9 mouse cellular contexts compared by ENCODE assay signal in genomic region chr11:86542851-86543250, GRCm38 (mm10). TPM values are rescaled to one million over a fixed set of nuclear protein-coding genes. Genes with fewer than 3 reads are reported as not detected.
DNase-seq lines count a peak whose midpoint lies in the region; ATAC-seq and TF ChIP-seq lines count a peak whose summit lies in the region.
"Had no signal": no experiment of that assay in that cellular context is flagged by ENCODE, and none has a peak within 500 bp of the region (broad histone marks: within the 10 kb centered on the region; RNA-seq: fewer than 3 reads in every experiment).

No protein-coding gene starts in this region.

- H3K9me3 ChIP-seq in intestine, embryonic 14.5 days (ENCODE audit: control insufficient read depth, low read length): no peaks in the 10 kb centered on the region
- no peaks in the 10 kb centered on the region for H3K9me3 ChIP-seq in intestine, embryonic 16.5 days (ENCODE audit: control insufficient read depth, low read length)
- no peaks in the 10 kb centered on the region for H3K9me3 ChIP-seq in embryonic facial prominence, embryonic 12.5 days
- no peaks in the 10 kb centered on the region for H3K9me3 ChIP-seq in liver, postnatal 0 days (ENCODE audit: low read length)

- no peak for TF ChIP-seq POLR2A in cerebellum, adult 2 months (IDR thresholded peaks at IDR 0.05; ENCODE audit: borderline replicate concordance, insufficient read depth, low read length)

- TF ChIP-seq CTCF in cerebellum, adult 2 months (IDR thresholded peaks at IDR 0.05; ENCODE audit: borderline replicate concordance, insufficient read depth, low read depth, low read length): no peak
- no peak for TF ChIP-seq CTCF in liver, postnatal 0 days (IDR thresholded peaks at IDR 0.05; ENCODE audit: low read depth)

- H3K4me1 ChIP-seq in cerebellum, adult 2 months (ENCODE audit: control insufficient read depth, insufficient read depth, low read length): no peaks in the 10 kb centered on the region
- H3K4me1 ChIP-seq in intestine, embryonic 14.5 days (replicated peaks; ENCODE audit: control insufficient read depth, insufficient read depth, low read length): peaks cover 18% of the 10 kb centered on the region
- H3K4me1 ChIP-seq in intestine, embryonic 16.5 days (ENCODE audit: control insufficient read depth, insufficient read depth, low read length): peaks cover 13% of the 10 kb centered on the region
- H3K4me1 ChIP-seq in embryonic facial prominence, embryonic 12.5 days: peaks cover 20% of the 10 kb centered on the region
- H3K4me1 ChIP-seq in liver, postnatal 0 days (ENCODE audit: insufficient read depth): peaks cover 19% of the 10 kb centered on the region

- H3K4me2 ChIP-seq in intestine, embryonic 14.5 days (ENCODE audit: low read length): peak overlapping the region; percentile 65
- no peak overlapping the region for H3K4me2 ChIP-seq in intestine, embryonic 16.5 days (ENCODE audit: low read depth, low read length)
- H3K4me2 ChIP-seq in embryonic facial prominence, embryonic 12.5 days (replicated peaks): peak overlapping the region; percentile 83
- H3K4me2 ChIP-seq in liver, postnatal 0 days (ENCODE audit: low read depth, low read length): peak overlapping the region; percentile 80

- intact Hi-C loops in left cerebral cortex, postnatal 10 days (cut with DNase I): no loop called here

- no peak for ATAC-seq in intestine, embryonic 14.5 days (replicated peaks; ENCODE audit: low FRiP score, low TSS enrichment, low read depth)
- no peak for ATAC-seq in intestine, embryonic 16.5 days
- ATAC-seq in embryonic facial prominence, embryonic 12.5 days (ENCODE audit: insufficient number of reproducible peaks, insufficient read depth, low FRiP score, low TSS enrichment): no peak
- ATAC-seq in liver, postnatal 0 days: no peak

- H3K27me3 ChIP-seq in cerebellum, adult 2 months (ENCODE audit: control insufficient read depth, insufficient read depth, low read length): no peaks in the 10 kb centered on the region
- no peaks in the 10 kb centered on the region for H3K27me3 ChIP-seq in intestine, embryonic 14.5 days (replicated peaks; ENCODE audit: control insufficient read depth, insufficient read depth, low read length)
- H3K27me3 ChIP-seq in intestine, embryonic 16.5 days (replicated peaks; ENCODE audit: control insufficient read depth, insufficient read depth, low read length): no peaks in the 10 kb centered on the region
- H3K27me3 ChIP-seq in embryonic facial prominence, embryonic 12.5 days: no peaks in the 10 kb centered on the region
- no peaks in the 10 kb centered on the region for H3K27me3 ChIP-seq in liver, postnatal 0 days (ENCODE audit: insufficient read depth, low read length)

- TF ChIP-seq EP300 in liver, postnatal 0 days (IDR thresholded peaks at IDR 0.05; ENCODE audit: low read depth): no peak

- no peak overlapping the region for H3K27ac ChIP-seq in cerebellum, adult 2 months (ENCODE audit: insufficient read depth, low read length)
- no peak overlapping the region for H3K27ac ChIP-seq in intestine, embryonic 14.5 days (ENCODE audit: low read depth)
- no peak overlapping the region for H3K27ac ChIP-seq in intestine, embryonic 16.5 days (ENCODE audit: low read length)
- no peak overlapping the region for H3K27ac ChIP-seq in embryonic facial prominence, embryonic 12.5 days
- H3K27ac ChIP-seq in liver, postnatal 0 days (ENCODE audit: low read depth): no peak overlapping the region

- no peak overlapping the region for H3K4me3 ChIP-seq in cerebellum, adult 2 months (replicated peaks; ENCODE audit: insufficient read depth, low read depth, low read length)
- no peak overlapping the region for H3K4me3 ChIP-seq in intestine, embryonic 14.5 days (ENCODE audit: low read depth, low read length)
- no peak overlapping the region for H3K4me3 ChIP-seq in intestine, embryonic 16.5 days (ENCODE audit: low read length)
- no peak overlapping the region for H3K4me3 ChIP-seq in embryonic facial prominence, embryonic 12.5 days
- no peak overlapping the region for H3K4me3 ChIP-seq in liver, postnatal 0 days (ENCODE audit: low read depth, low read length)

- WGBS in cerebellum, adult 2 months: 87% methylated on average over 1 of the region's 1 CpGs
- WGBS in intestine, embryonic 14.5 days: 92% methylated on average over 1 of the region's 1 CpGs
- 87% methylated on average over 1 of the region's 1 CpGs for WGBS in intestine, embryonic 16.5 days
- WGBS in embryonic facial prominence, embryonic 12.5 days: 40% methylated on average over 1 of the region's 1 CpGs
- 92% methylated on average over 1 of the region's 1 CpGs for WGBS in liver, postnatal 0 days (ENCODE audit: insufficient replicate concordance)

- H3K9ac ChIP-seq in intestine, embryonic 14.5 days (ENCODE audit: low read length): 0 out of 2 replicates have a peak overlapping the region, but pooled peaks have one; percentile 6
- no peak overlapping the region for H3K9ac ChIP-seq in intestine, embryonic 16.5 days (ENCODE audit: low read depth, low read length)
- no peak overlapping the region for H3K9ac ChIP-seq in embryonic facial prominence, embryonic 12.5 days
- no peak overlapping the region for H3K9ac ChIP-seq in liver, postnatal 0 days (replicated peaks)

- no peaks in the 10 kb centered on the region for H3K36me3 ChIP-seq in intestine, embryonic 14.5 days (ENCODE audit: control insufficient read depth, insufficient read depth, low read length)
- H3K36me3 ChIP-seq in intestine, embryonic 16.5 days (ENCODE audit: control insufficient read depth, insufficient read depth, low read length): no peaks in the 10 kb centered on the region
- H3K36me3 ChIP-seq in embryonic facial prominence, embryonic 12.5 days: 0 out of 2 replicates have a peak, but pooled peaks cover 2% of the 10 kb centered on the region
- H3K36me3 ChIP-seq in liver, postnatal 0 days (replicated peaks; ENCODE audit: insufficient read depth, low read length): no peaks in the 10 kb centered on the region

- DNase-seq in cerebellum, adult 9-10 months: peak; percentile 13
- no peak for DNase-seq in cerebellum, adult 2 months
- DNase-seq in intestine, embryonic 14.5 days (ENCODE audit: low spot score): no peak
- no peak for DNase-seq in liver, postnatal 0 days
- no peak for DNase-seq in embryo, embryonic 9.5 days (ENCODE audit: extremely low spot score)
- no peak for DNase-seq in left cerebral cortex, postnatal 10 days (ENCODE audit: extremely low spot score in 1 of 2, low spot score in 2 of 2)
- DNase-seq: layer of hippocampus, postnatal 36 days had no signal

RNA-seq across cellular contexts. Expression of gene Rps6kb1, which starts 1.8 kb away (rescaled TPM):
- 25.6 and 28.9 TPM in 2 replicates for polyA plus RNA-seq in cerebellum, adult 2 months (2012; rRNA removed)
- polyA plus RNA-seq in intestine, embryonic 14.5 days (2014; fragmentation: Nextera tagmentation; extraction: Ambion mirVana): 50.7 and 58.0 TPM in 2 replicates
- polyA plus RNA-seq in intestine, embryonic 16.5 days (2015; fragmentation: Nextera tagmentation; extraction: Ambion mirVana): 45.2 and 56.8 TPM in 2 replicates
- polyA plus RNA-seq in embryonic facial prominence, embryonic 12.5 days (2016; fragmentation: Nextera tagmentation; extraction: Ambion mirVana): 72.7 and 74.9 TPM in 2 replicates
- 20.6 and 23.6 TPM in 2 replicates for polyA plus RNA-seq in liver, postnatal 0 days (2015; fragmentation: Nextera tagmentation; extraction: Ambion mirVana)
- total RNA-seq in left cerebral cortex, postnatal 10 days (2021): 10 to 100 TPM; 46.2 to 49.6 TPM

RNA-seq across cellular contexts. Expression of gene Tubd1, which starts 1.9 kb away (rescaled TPM):
- polyA plus RNA-seq in cerebellum, adult 2 months (2012; rRNA removed): 3.5 and 4.0 TPM in 2 replicates
- polyA plus RNA-seq in intestine, embryonic 14.5 days (2014; fragmentation: Nextera tagmentation; extraction: Ambion mirVana): 9.9 and 10.6 TPM in 2 replicates
- polyA plus RNA-seq in intestine, embryonic 16.5 days (2015; fragmentation: Nextera tagmentation; extraction: Ambion mirVana): 9.3 and 11.4 TPM in 2 replicates
- 11.2 and 14.0 TPM in 2 replicates for polyA plus RNA-seq in embryonic facial prominence, embryonic 12.5 days (2016; fragmentation: Nextera tagmentation; extraction: Ambion mirVana)
- polyA plus RNA-seq in liver, postnatal 0 days (2015; fragmentation: Nextera tagmentation; extraction: Ambion mirVana): 4.3 and 4.4 TPM in 2 replicates
- total RNA-seq in left cerebral cortex, postnatal 10 days (2021): 1 to 10 TPM; 6.1 to 7.4 TPM

RNA-seq across cellular contexts. Expression of gene Rnft1, which starts 58.4 kb away (rescaled TPM):
- 11.4 and 11.6 TPM in 2 replicates for polyA plus RNA-seq in cerebellum, adult 2 months (2012; rRNA removed)
- 49.5 and 53.2 TPM in 2 replicates for polyA plus RNA-seq in intestine, embryonic 14.5 days (2014; fragmentation: Nextera tagmentation; extraction: Ambion mirVana)
- polyA plus RNA-seq in intestine, embryonic 16.5 days (2015; fragmentation: Nextera tagmentation; extraction: Ambion mirVana): 69.0 and 69.1 TPM in 2 replicates
- 31.1 and 32.8 TPM in 2 replicates for polyA plus RNA-seq in embryonic facial prominence, embryonic 12.5 days (2016; fragmentation: Nextera tagmentation; extraction: Ambion mirVana)
- polyA plus RNA-seq in liver, postnatal 0 days (2015; fragmentation: Nextera tagmentation; extraction: Ambion mirVana): 19.8 and 20.1 TPM in 2 replicates
- 10 to 100 TPM; 21.4 to 21.6 TPM for total RNA-seq in left cerebral cortex, postnatal 10 days (2021)
